Comparison of ENCODE assay signal across 13 mouse cellular contexts in the genomic region with DNA sequence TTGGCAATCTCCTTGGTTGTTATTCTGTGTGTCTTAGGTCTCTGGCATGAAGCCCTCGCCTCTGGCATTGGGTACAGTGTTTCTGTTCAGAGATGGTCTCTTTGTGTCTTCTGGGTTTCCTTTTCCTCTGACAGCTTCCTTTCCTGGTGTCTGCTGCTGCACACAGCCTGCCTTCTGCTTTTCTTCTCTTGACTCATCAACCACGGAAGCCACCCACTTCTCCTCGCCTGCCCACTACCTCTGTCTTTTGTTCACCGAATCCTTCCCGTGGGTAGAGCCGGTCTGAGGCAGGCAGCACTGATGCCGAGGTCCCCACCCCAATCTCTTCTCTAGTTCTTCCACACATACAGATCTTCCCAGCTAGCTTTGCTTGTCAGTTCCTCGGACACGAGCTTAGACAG.
DNase-seq lines count a peak whose midpoint lies in the region; ATAC-seq and TF ChIP-seq lines count a peak whose summit lies in the region.
"Had no signal": no experiment of that assay in that cellular context is flagged by ENCODE, and none has a peak within 500 bp of the region (broad histone marks: within the 10 kb centered on the region; RNA-seq: fewer than 3 reads in every experiment).

No protein-coding gene starts in this region.

- no peak for TF ChIP-seq CTCF in cerebellum, adult 2 months (IDR thresholded peaks at IDR 0.05; ENCODE audit: borderline replicate concordance, insufficient read depth, low read depth, low read length)
- TF ChIP-seq CTCF in lung, postnatal 0 days (IDR thresholded peaks at IDR 0.05), result no peak

- 30% methylated on average over 9 of the region's 9 CpGs for WGBS in liver, embryonic 11.5 days
- 74% methylated on average over 9 of the region's 9 CpGs for WGBS in hindbrain, embryonic 13.5 days
- 54% methylated on average over 9 of the region's 9 CpGs for WGBS in cerebellum, adult 2 months
- 64% methylated on average over 9 of the region's 9 CpGs for WGBS in lung, postnatal 0 days

- intact Hi-C loops in left cerebral cortex, postnatal 36 days (cut with DNase I), result loop anchor here (10.0 kb wide), 1 partner anchor 174 kb away; no protein-coding TSS in a partner anchor

- no peaks in the 10 kb centered on the region for H3K27me3 ChIP-seq in liver, embryonic 11.5 days (replicated peaks; ENCODE audit: control insufficient read depth, insufficient read depth, low read length)
- H3K27me3 ChIP-seq in hindbrain, embryonic 13.5 days, result no peaks in the 10 kb centered on the region
- H3K27me3 ChIP-seq in cerebellum, adult 2 months (ENCODE audit: control insufficient read depth, insufficient read depth, low read length), result no peaks in the 10 kb centered on the region
- no peaks in the 10 kb centered on the region for H3K27me3 ChIP-seq in lung, postnatal 0 days (replicated peaks; ENCODE audit: insufficient read depth, low read length)
- H3K27me3 ChIP-seq: forebrain, embryonic 13.5 days; heart, embryonic 15.5 days; neural tube, embryonic 13.5 days; Patski had no signal

- no peak overlapping the region for H3K4me3 ChIP-seq in liver, embryonic 11.5 days (ENCODE audit: low read depth, low read length)
- no peak overlapping the region for H3K4me3 ChIP-seq in hindbrain, embryonic 13.5 days
- no peak overlapping the region for H3K4me3 ChIP-seq in cerebellum, adult 2 months (replicated peaks; ENCODE audit: insufficient read depth, low read depth, low read length)
- no peak overlapping the region for H3K4me3 ChIP-seq in lung, postnatal 0 days (ENCODE audit: low read depth, low read length)
- H3K4me3 ChIP-seq: forebrain, embryonic 13.5 days; heart, embryonic 15.5 days; neural tube, embryonic 13.5 days had no signal

- H3K36me3 ChIP-seq in liver, embryonic 11.5 days (ENCODE audit: control insufficient read depth, insufficient read depth, low read length), result no peaks in the 10 kb centered on the region
- H3K36me3 ChIP-seq in hindbrain, embryonic 13.5 days, result peaks cover 9% of the 10 kb centered on the region
- no peaks in the 10 kb centered on the region for H3K36me3 ChIP-seq in lung, postnatal 0 days (ENCODE audit: insufficient read depth, low read length)

- H3K9ac ChIP-seq in liver, embryonic 11.5 days (ENCODE audit: low read depth, low read length), result no peak overlapping the region
- no peak overlapping the region for H3K9ac ChIP-seq in hindbrain, embryonic 13.5 days
- H3K9ac ChIP-seq in lung, postnatal 0 days (replicated peaks; ENCODE audit: low read depth), result no peak overlapping the region
- H3K9ac ChIP-seq: forebrain, embryonic 13.5 days; heart, embryonic 15.5 days; neural tube, embryonic 13.5 days had no signal

- TF ChIP-seq EP300 in lung, postnatal 0 days (IDR thresholded peaks at IDR 0.05), result no peak

- no peak overlapping the region for H3K27ac ChIP-seq in liver, embryonic 11.5 days (ENCODE audit: low read depth, low read length)
- H3K27ac ChIP-seq in hindbrain, embryonic 13.5 days, result no peak overlapping the region
- no peak overlapping the region for H3K27ac ChIP-seq in cerebellum, adult 2 months (ENCODE audit: insufficient read depth, low read length)
- H3K27ac ChIP-seq in lung, postnatal 0 days (ENCODE audit: low read length), result no peak overlapping the region
- H3K27ac ChIP-seq: forebrain, embryonic 13.5 days; heart, embryonic 15.5 days; neural tube, embryonic 13.5 days had no signal

- H3K4me2 ChIP-seq in liver, embryonic 11.5 days, result no peak overlapping the region
- no peak overlapping the region for H3K4me2 ChIP-seq in hindbrain, embryonic 13.5 days
- H3K4me2 ChIP-seq in lung, postnatal 0 days (replicated peaks; ENCODE audit: low read depth, low read length), result no peak overlapping the region
- H3K4me2 ChIP-seq: forebrain, embryonic 13.5 days; heart, embryonic 15.5 days; neural tube, embryonic 13.5 days had no signal

- peak; percentile 9 for DNase-seq in liver
- DNase-seq in liver, embryonic 11.5 days (ENCODE audit: low spot score), result no peak
- peak; percentile 46 for DNase-seq in c-Kit-positive CD71-negative TER-119-negative erythroid progenitor cells, embryonic 14.5 days (ENCODE audit: low read depth)
- DNase-seq in left cerebral cortex, postnatal 36 days (ENCODE audit: low spot score in 2 of 2), result peak; percentile 66 to 72
- peak; percentile 24 to 27 for DNase-seq in thymus, postnatal 36 days
- DNase-seq in cerebellum, adult 2 months, result no peak
- no peak for DNase-seq in lung, postnatal 0 days (ENCODE audit: low spot score)
- DNase-seq: lung, postnatal 14 days had no signal

- H3K4me1 ChIP-seq in liver, embryonic 11.5 days (replicated peaks; ENCODE audit: control insufficient read depth, insufficient read depth, low read length), result no peaks in the 10 kb centered on the region
- peaks cover 19% of the 10 kb centered on the region for H3K4me1 ChIP-seq in hindbrain, embryonic 13.5 days (replicated peaks)
- no peaks in the 10 kb centered on the region for H3K4me1 ChIP-seq in cerebellum, adult 2 months (ENCODE audit: control insufficient read depth, insufficient read depth, low read length)
- no peaks in the 10 kb centered on the region for H3K4me1 ChIP-seq in lung, postnatal 0 days (ENCODE audit: insufficient read depth, low read depth, low read length)
- H3K4me1 ChIP-seq: forebrain, embryonic 13.5 days; heart, embryonic 15.5 days had no signal

- TF ChIP-seq POLR2A in cerebellum, adult 2 months (IDR thresholded peaks at IDR 0.05; ENCODE audit: borderline replicate concordance, insufficient read depth, low read length), result no peak

- ATAC-seq in liver, embryonic 11.5 days (replicated peaks; ENCODE audit: low FRiP score), result no peak
- no peak for ATAC-seq in hindbrain, embryonic 13.5 days (ENCODE audit: low FRiP score)
- no peak for ATAC-seq in lung, postnatal 0 days
- ATAC-seq: forebrain, embryonic 13.5 days; Patski had no signal

- no peaks in the 10 kb centered on the region for H3K9me3 ChIP-seq in liver, embryonic 11.5 days (ENCODE audit: control insufficient read depth, low read length)
- H3K9me3 ChIP-seq in hindbrain, embryonic 13.5 days, result no peaks in the 10 kb centered on the region
- no peaks in the 10 kb centered on the region for H3K9me3 ChIP-seq in lung, postnatal 0 days (ENCODE audit: low read length)
- H3K9me3 ChIP-seq: forebrain, embryonic 13.5 days; heart, embryonic 15.5 days; neural tube, embryonic 13.5 days had no signal

Comparison
In these comparisons a context has a peak if more than half of its experiments do, and no peak if none do; other contexts are left out.
1. DNase-seq: peak in liver (single experiment), c-Kit-positive CD71-negative TER-119-negative erythroid progenitor cells, embryonic 14.5 days (single experiment), left cerebral cortex, postnatal 36 days (2 of 2) and thymus, postnatal 36 days (2 of 2); none in liver, embryonic 11.5 days (single experiment), cerebellum, adult 2 months (0 of 2) and lung, postnatal 0 days (single experiment).